10 mouse cellular contexts compared by ENCODE assay signal in the genomic region with DNA sequence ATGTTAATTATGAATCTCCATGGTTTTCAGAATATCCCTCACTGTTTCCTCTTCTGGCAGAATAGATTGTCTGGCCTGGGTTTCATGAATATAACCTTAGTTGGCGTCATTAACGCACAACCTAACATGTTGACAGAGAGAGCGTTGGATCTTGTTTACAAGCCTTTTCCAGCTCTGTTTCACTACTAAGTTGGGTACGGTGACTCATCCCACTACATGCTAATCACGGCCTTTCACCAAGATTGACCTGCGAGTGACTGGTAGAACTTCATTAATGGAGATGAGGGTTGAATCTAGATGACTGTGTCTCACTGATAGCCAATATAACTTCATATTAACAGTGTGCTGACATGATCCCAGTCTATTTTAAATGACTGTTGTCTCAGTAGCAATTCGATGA.
"Had no signal": no experiment of that assay in that cellular context is flagged by ENCODE, and none has a peak within 500 bp of the region (broad histone marks: within the 10 kb centered on the region; RNA-seq: fewer than 3 reads in every experiment).

No protein-coding gene starts in this region.

- DNase-seq: lung, adult 2 months; lung, postnatal 36 days; right cerebral cortex, postnatal 14 days; thymus, adult 18-20 months had no signal

- H3K27me3 ChIP-seq: liver, embryonic 15.5 days; midbrain, embryonic 13.5 days had no signal

- H3K4me2 ChIP-seq: liver, embryonic 11.5 days; liver, embryonic 15.5 days; midbrain, embryonic 13.5 days had no signal

- H3K4me3 ChIP-seq: limb, embryonic 10.5 days; liver, embryonic 15.5 days; midbrain, embryonic 13.5 days had no signal

- H3K4me1 ChIP-seq: midbrain, embryonic 13.5 days had no signal

- H3K36me3 ChIP-seq: limb, embryonic 10.5 days; liver, embryonic 15.5 days; midbrain, embryonic 13.5 days had no signal

- H3K27ac ChIP-seq: kidney, postnatal 0 days; liver, embryonic 15.5 days; midbrain, embryonic 13.5 days had no signal

- H3K9me3 ChIP-seq: limb, embryonic 10.5 days; liver, embryonic 15.5 days; midbrain, embryonic 13.5 days had no signal

- ATAC-seq: lung, postnatal 0 days; midbrain, embryonic 13.5 days had no signal

- H3K9ac ChIP-seq: liver, embryonic 15.5 days; midbrain, embryonic 13.5 days had no signal
